Mouse (Mus musculus): Measurements from ENCODE around the gene Prss34. TPM values are rescaled to one million over a fixed set of nuclear protein-coding genes. Genes with fewer than 3 reads are reported as not detected.

Prss34 gene
- total and polyA plus RNA-seq, 2 experiments from 2014 or later, result 0.77 to 1.0 TPM

GRCm38 (mm10) chr17:25318354-25318753, 20.2 kb downstream of the Prss34 start, which contains the start of gene Prss29:
Prss29 (plus strand) TSS chr17:25318654.
- H3K27ac ChIP-seq (ENCODE audit: low read depth), result no peak within 1 kb of the TSS
- H3K4me2 ChIP-seq (ENCODE audit: low read depth, low read length), result no peak within 1 kb of the TSS
- no peak within 1 kb of the TSS for H3K9ac ChIP-seq (replicated peaks; ENCODE audit: low read depth, low read length)
- H3K27me3 ChIP-seq (ENCODE audit: control insufficient read depth, insufficient read depth, low read length), result no peaks in the 10 kb centered on the region
- H3K4me3 ChIP-seq (ENCODE audit: low read depth, low read length), result no peak within 1 kb of the TSS
- no peaks in the 10 kb centered on the region for H3K36me3 ChIP-seq (replicated peaks; ENCODE audit: control insufficient read depth, insufficient read depth, low read length)
- no peak for DNase-seq (ENCODE audit: low spot score)
- no peaks in the 10 kb centered on the region for H3K9me3 ChIP-seq (replicated peaks; ENCODE audit: control insufficient read depth, low read length)
- TF ChIP-seq CTCF (IDR thresholded peaks at IDR 0.05; ENCODE audit: low read depth) (no peak), EP300 (IDR thresholded peaks at IDR 0.05; ENCODE audit: low read depth) (no peak)
- no peaks in the 10 kb centered on the region for H3K4me1 ChIP-seq (ENCODE audit: control insufficient read depth, insufficient read depth)
- ATAC-seq (ENCODE audit: insufficient read depth, low read depth), result no peak
- WGBS, result 65% methylated on average over 5 of the region's 5 CpGs

GRCm38 (mm10) chr17:25320819-25321218, 22.6 kb downstream of the Prss34 start:
- no peaks in the 10 kb centered on the region for H3K4me1 ChIP-seq (ENCODE audit: control insufficient read depth, insufficient read depth)
- no peak for DNase-seq (ENCODE audit: low spot score)
- 75% methylated on average over 8 of the region's 8 CpGs for WGBS
- no peaks in the 10 kb centered on the region for H3K36me3 ChIP-seq (replicated peaks; ENCODE audit: control insufficient read depth, insufficient read depth, low read length)
- no peak overlapping the region for H3K4me3 ChIP-seq (ENCODE audit: low read depth, low read length)
- H3K9ac ChIP-seq (replicated peaks; ENCODE audit: low read depth, low read length), result no peak overlapping the region
- H3K4me2 ChIP-seq (ENCODE audit: low read depth, low read length), result no peak overlapping the region
- no peak overlapping the region for H3K27ac ChIP-seq (ENCODE audit: low read depth)
- ATAC-seq (ENCODE audit: insufficient read depth, low read depth), result no peak
- no peaks in the 10 kb centered on the region for H3K27me3 ChIP-seq (ENCODE audit: control insufficient read depth, insufficient read depth, low read length)
- no peak for TF ChIP-seq CTCF (IDR thresholded peaks at IDR 0.05; ENCODE audit: low read depth)
- no peak for TF ChIP-seq EP300 (IDR thresholded peaks at IDR 0.05; ENCODE audit: low read depth)
- no peaks in the 10 kb centered on the region for H3K9me3 ChIP-seq (replicated peaks; ENCODE audit: control insufficient read depth, low read length)

- no peak overlapping the region for H3K27ac ChIP-seq (ENCODE audit: low read depth)
- no peak overlapping the region for H3K4me3 ChIP-seq (ENCODE audit: low read depth, low read length)
- no peak overlapping the region for H3K9ac ChIP-seq (replicated peaks; ENCODE audit: low read depth, low read length)
- H3K4me1 ChIP-seq (ENCODE audit: control insufficient read depth, insufficient read depth), result no peaks in the 10 kb centered on the region
- H3K36me3 ChIP-seq (replicated peaks; ENCODE audit: control insufficient read depth, insufficient read depth, low read length), result no peaks in the 10 kb centered on the region
- DNase-seq (ENCODE audit: low spot score), result no peak
- TF ChIP-seq CTCF (IDR thresholded peaks at IDR 0.05; ENCODE audit: low read depth), result no peak
- no peaks in the 10 kb centered on the region for H3K9me3 ChIP-seq (replicated peaks; ENCODE audit: control insufficient read depth, low read length)
- H3K27me3 ChIP-seq (ENCODE audit: control insufficient read depth, insufficient read depth, low read length), result no peaks in the 10 kb centered on the region
- no peak overlapping the region for H3K4me2 ChIP-seq (ENCODE audit: low read depth, low read length)
- 28% methylated on average over 2 of the region's 2 CpGs for WGBS
- ATAC-seq (ENCODE audit: insufficient read depth, low read depth), result no peak
Measured at GRCm38 (mm10) chr17:25322930-25323329, 24.7 kb downstream of the Prss34 start.

- no peak overlapping the region for H3K27ac ChIP-seq (ENCODE audit: low read depth)
- no peak for ATAC-seq (ENCODE audit: insufficient read depth, low read depth)
- no peak overlapping the region for H3K4me3 ChIP-seq (ENCODE audit: low read depth, low read length)
- 51% methylated on average over 9 of the region's 9 CpGs for WGBS
- no peaks in the 10 kb centered on the region for H3K4me1 ChIP-seq (ENCODE audit: control insufficient read depth, insufficient read depth)
- peaks cover 25% of the 10 kb centered on the region for H3K27me3 ChIP-seq (ENCODE audit: control insufficient read depth, insufficient read depth, low read length)
- no peaks in the 10 kb centered on the region for H3K9me3 ChIP-seq (replicated peaks; ENCODE audit: control insufficient read depth, low read length)
- no peak overlapping the region for H3K4me2 ChIP-seq (ENCODE audit: low read depth, low read length)
- no peak overlapping the region for H3K9ac ChIP-seq (replicated peaks; ENCODE audit: low read depth, low read length)
- TF ChIP-seq EP300 (IDR thresholded peaks at IDR 0.05; ENCODE audit: low read depth), result no peak
- TF ChIP-seq CTCF (IDR thresholded peaks at IDR 0.05; ENCODE audit: low read depth), result no peak
- DNase-seq (ENCODE audit: low spot score), result no peak
- H3K36me3 ChIP-seq (replicated peaks; ENCODE audit: control insufficient read depth, insufficient read depth, low read length), result no peaks in the 10 kb centered on the region
Measured at GRCm38 (mm10) chr17:25332321-25332720, 34.1 kb downstream of the Prss34 start.

GRCm38 (mm10) chr17:25333943-25334342, 35.7 kb downstream of the Prss34 start:
- H3K9ac ChIP-seq (replicated peaks; ENCODE audit: low read depth, low read length), result no peak overlapping the region
- H3K36me3 ChIP-seq (replicated peaks; ENCODE audit: control insufficient read depth, insufficient read depth, low read length), result no peaks in the 10 kb centered on the region
- no peak overlapping the region for H3K4me3 ChIP-seq (ENCODE audit: low read depth, low read length)
- H3K9me3 ChIP-seq (replicated peaks; ENCODE audit: control insufficient read depth, low read length), result no peaks in the 10 kb centered on the region
- 2% methylated on average over 8 of the region's 8 CpGs for WGBS
- TF ChIP-seq CTCF (IDR thresholded peaks at IDR 0.05; ENCODE audit: low read depth), result peak; percentile 92
- no peak for TF ChIP-seq EP300 (IDR thresholded peaks at IDR 0.05; ENCODE audit: low read depth)
- H3K27me3 ChIP-seq (ENCODE audit: control insufficient read depth, insufficient read depth, low read length), result peaks cover 25% of the 10 kb centered on the region
- no peak overlapping the region for H3K27ac ChIP-seq (ENCODE audit: low read depth)
- no peaks in the 10 kb centered on the region for H3K4me1 ChIP-seq (ENCODE audit: control insufficient read depth, insufficient read depth)
- ATAC-seq (ENCODE audit: insufficient read depth, low read depth) (no peak), DNase-seq (ENCODE audit: low spot score) (peak; percentile 46)
- H3K4me2 ChIP-seq (ENCODE audit: low read depth, low read length), result no peak overlapping the region

DNA sequence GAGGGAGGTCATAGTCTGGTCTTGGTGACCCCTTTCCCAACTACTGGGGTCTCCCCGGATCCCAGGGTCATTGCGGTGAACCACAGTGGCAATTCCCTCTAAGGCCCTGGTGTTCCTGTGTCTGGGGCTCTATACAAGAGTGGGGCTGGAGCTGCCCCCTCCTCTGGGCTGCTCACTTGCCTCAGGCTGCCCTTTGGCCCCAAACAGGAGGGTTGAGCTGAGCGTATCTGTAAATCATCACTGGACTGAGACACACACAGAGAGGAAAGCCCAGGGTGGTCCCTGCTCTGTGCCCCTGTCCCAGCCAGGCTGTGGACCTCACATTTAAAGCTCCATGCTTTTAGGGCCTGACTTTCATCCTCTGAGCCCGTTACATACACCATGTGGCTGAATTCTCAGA, 40.0 kb downstream of the Prss34 start:
- Histone ChIP-seq H3K4me1 (ENCODE audit: control insufficient read depth, insufficient read depth) (no peaks in the 10 kb centered on the region), H3K4me3 (ENCODE audit: low read depth, low read length) (no peak overlapping the region), H3K9ac (replicated peaks; ENCODE audit: low read depth, low read length) (no peak overlapping the region), H3K27me3 (ENCODE audit: control insufficient read depth, insufficient read depth, low read length) (peaks cover 16% of the 10 kb centered on the region), H3K36me3 (replicated peaks; ENCODE audit: control insufficient read depth, insufficient read depth, low read length) (no peaks in the 10 kb centered on the region), H3K4me2 (ENCODE audit: low read depth, low read length) (no peak overlapping the region), H3K27ac (ENCODE audit: low read depth) (no peak overlapping the region), H3K9me3 (replicated peaks; ENCODE audit: control insufficient read depth, low read length) (no peaks in the 10 kb centered on the region)
- 83% methylated on average over 4 of the region's 4 CpGs for WGBS
- ATAC-seq (ENCODE audit: insufficient read depth, low read depth) (no peak), DNase-seq (ENCODE audit: low spot score) (no peak)
- TF ChIP-seq EP300 (IDR thresholded peaks at IDR 0.05; ENCODE audit: low read depth), result no peak
- no peak for TF ChIP-seq CTCF (IDR thresholded peaks at IDR 0.05; ENCODE audit: low read depth)

Measured in heart, postnatal 0 days (tissue).